8 mouse cellular contexts compared by ENCODE assay signal in genomic region chr6:70956936-70957335, GRCm38 (mm10). TPM values are rescaled to one million over a fixed set of nuclear protein-coding genes. Genes with fewer than 3 reads are reported as not detected.
A peak's percentile ranks its signal among the peaks of the same experiment; 100 is the strongest.
DNase-seq lines count a peak whose midpoint lies in the region; ATAC-seq and TF ChIP-seq lines count a peak whose summit lies in the region.

No protein-coding gene starts in this region.

- no peaks in the 10 kb centered on the region for H3K9me3 ChIP-seq in embryonic facial prominence, embryonic 10.5 days
- no peaks in the 10 kb centered on the region for H3K9me3 ChIP-seq in forebrain, embryonic 14.5 days (replicated peaks; ENCODE audit: control insufficient read depth, low read length)
- no peaks in the 10 kb centered on the region for H3K9me3 ChIP-seq in liver, embryonic 13.5 days (replicated peaks)

- peaks cover 14% of the 10 kb centered on the region for H3K4me1 ChIP-seq in embryonic facial prominence, embryonic 10.5 days
- peaks cover 10% of the 10 kb centered on the region for H3K4me1 ChIP-seq in forebrain, embryonic 14.5 days (ENCODE audit: control insufficient read depth, insufficient read depth, low read length)
- peaks cover 4% of the 10 kb centered on the region; the same call in 1 of the 2 replicates for H3K4me1 ChIP-seq in liver, embryonic 13.5 days (replicated peaks)
- peaks cover 9% of the 10 kb centered on the region; the same call in 1 of the 2 replicates for H3K4me1 ChIP-seq in thymus, adult 2 months (replicated peaks; ENCODE audit: control insufficient read depth, insufficient read depth, low read length)

- no peak for TF ChIP-seq POLR2A in thymus, adult 2 months (IDR thresholded peaks at IDR 0.05; ENCODE audit: control insufficient read depth, extremely low read depth, insufficient read depth, low read length, poor library complexity)

- H3K27ac ChIP-seq in layer of hippocampus, adult 2 months: no peak overlapping the region
- H3K27ac ChIP-seq in embryonic facial prominence, embryonic 10.5 days (replicated peaks): no peak overlapping the region
- no peak overlapping the region for H3K27ac ChIP-seq in forebrain, embryonic 14.5 days (ENCODE audit: low read depth, low read length)
- H3K27ac ChIP-seq in liver, embryonic 13.5 days: no peak overlapping the region
- H3K27ac ChIP-seq in thymus, adult 2 months (ENCODE audit: control insufficient read depth, insufficient read depth, low read length): no peak overlapping the region

- no peak for TF ChIP-seq CTCF in layer of hippocampus, adult 2 months (conservative IDR thresholded peaks at IDR 0.05)
- TF ChIP-seq CTCF in thymus, adult 2 months (IDR thresholded peaks at IDR 0.05; ENCODE audit: borderline replicate concordance, control insufficient read depth, extremely low read depth, insufficient read depth, low read length, poor library complexity): no peak

- WGBS in embryonic facial prominence, embryonic 10.5 days: 1% methylated on average over 34 of the region's 34 CpGs
- 2% methylated on average over 34 of the region's 34 CpGs for WGBS in forebrain, embryonic 14.5 days
- 2% methylated on average over 34 of the region's 34 CpGs for WGBS in liver, embryonic 13.5 days (ENCODE audit: insufficient replicate concordance)
- WGBS in thymus, adult 2 months: 2% methylated on average over 34 of the region's 34 CpGs

- peak overlapping the region; percentile 47; the same call in 1 of the 2 replicates for H3K9ac ChIP-seq in forebrain, embryonic 14.5 days (ENCODE audit: low read length)
- H3K9ac ChIP-seq in liver, embryonic 13.5 days: no peak overlapping the region

- no peaks in the 10 kb centered on the region for H3K36me3 ChIP-seq in embryonic facial prominence, embryonic 10.5 days (replicated peaks)
- no peaks in the 10 kb centered on the region for H3K36me3 ChIP-seq in forebrain, embryonic 14.5 days (ENCODE audit: control insufficient read depth, insufficient read depth, low read length)
- H3K36me3 ChIP-seq in liver, embryonic 13.5 days: no peaks in the 10 kb centered on the region
- no peaks in the 10 kb centered on the region for H3K36me3 ChIP-seq in thymus, adult 2 months (ENCODE audit: control insufficient read depth, insufficient read depth, low read length)

- peaks cover 94% of the 10 kb centered on the region for H3K27me3 ChIP-seq in embryonic facial prominence, embryonic 10.5 days (replicated peaks; ENCODE audit: low read depth, poor library complexity, severe bottlenecking)
- peaks cover 51% of the 10 kb centered on the region for H3K27me3 ChIP-seq in forebrain, embryonic 14.5 days (replicated peaks; ENCODE audit: control insufficient read depth, insufficient read depth, low read length)
- peaks cover 86% of the 10 kb centered on the region for H3K27me3 ChIP-seq in liver, embryonic 13.5 days
- H3K27me3 ChIP-seq in thymus, adult 2 months (ENCODE audit: control insufficient read depth, insufficient read depth, low read length): peaks cover 24% of the 10 kb centered on the region

- peak overlapping the region; percentile 33; the same call in 1 of the 2 replicates for H3K4me3 ChIP-seq in layer of hippocampus, adult 2 months
- H3K4me3 ChIP-seq in embryonic facial prominence, embryonic 10.5 days: peak overlapping the region; percentile 61
- peak overlapping the region; percentile 43 for H3K4me3 ChIP-seq in forebrain, embryonic 14.5 days (ENCODE audit: low read depth, low read length)
- peak overlapping the region; percentile 44 for H3K4me3 ChIP-seq in liver, embryonic 13.5 days (replicated peaks)
- H3K4me3 ChIP-seq in thymus, adult 2 months (ENCODE audit: control insufficient read depth, insufficient read depth, low read length): no peak overlapping the region

- H3K4me2 ChIP-seq in forebrain, embryonic 14.5 days (ENCODE audit: low read length): peak overlapping the region; percentile 91
- peak overlapping the region; percentile 49 for H3K4me2 ChIP-seq in liver, embryonic 13.5 days

- DNase-seq in layer of hippocampus, adult 2 months (ENCODE audit: low spot score in 2 of 2): no peak
- no peak for DNase-seq in layer of hippocampus, postnatal 36 days
- no peak for DNase-seq in embryonic facial prominence, embryonic 10.5 days (ENCODE audit: low spot score)
- DNase-seq in forebrain, embryonic 14.5 days (ENCODE audit: low spot score): peak; percentile 11
- DNase-seq in liver, embryonic 13.5 days: no peak
- DNase-seq in spleen, postnatal 10 days (ENCODE audit: low spot score in 2 of 2): no peak
- no peak for DNase-seq in thymus, adult 2 months
- DNase-seq in thymus, postnatal 36 days: no peak

- peak; percentile 33 for ATAC-seq in forebrain, embryonic 14.5 days
- no peak for ATAC-seq in liver, embryonic 13.5 days (ENCODE audit: low read depth)

RNA-seq across cellular contexts. Expression of gene Foxi3, which starts 0.6 kb away (rescaled TPM):
- total RNA-seq in layer of hippocampus, adult 2 months (2021): not detected
- not detected for total RNA-seq in layer of hippocampus, postnatal 36 days (2021)
- 0.26 and 0.37 TPM in 2 replicates for polyA plus RNA-seq in embryonic facial prominence, embryonic 10.5 days (2016; fragmentation: Nextera tagmentation; extraction: Ambion mirVana)
- not detected in 2 replicates for polyA plus RNA-seq in forebrain, embryonic 14.5 days (2014; fragmentation: Nextera tagmentation; extraction: Ambion mirVana)
- not detected in 2 replicates for polyA plus RNA-seq in liver, embryonic 13.5 days (2015; fragmentation: Nextera tagmentation; extraction: Ambion mirVana)
- 0.08 TPM in 1 of 2 replicates, not detected in the other for polyA plus RNA-seq in thymus, adult 2 months (2012; rRNA removed)

RNA-seq across cellular contexts. Expression of gene Tex37, which starts 38.2 kb away (rescaled TPM):
- total RNA-seq in layer of hippocampus, adult 2 months (2021): not detected
- total RNA-seq in layer of hippocampus, postnatal 36 days (2021): not detected
- polyA plus RNA-seq in embryonic facial prominence, embryonic 10.5 days (2016; fragmentation: Nextera tagmentation; extraction: Ambion mirVana): 0.19 TPM in 1 of 2 replicates, not detected in the other
- polyA plus RNA-seq in forebrain, embryonic 14.5 days (2014; fragmentation: Nextera tagmentation; extraction: Ambion mirVana): not detected in 2 replicates
- not detected in 2 replicates for polyA plus RNA-seq in liver, embryonic 13.5 days (2015; fragmentation: Nextera tagmentation; extraction: Ambion mirVana)
- 0.26 TPM in 1 of 2 replicates, not detected in the other for polyA plus RNA-seq in thymus, adult 2 months (2012; rRNA removed)
